Mouse (Mus musculus): Measurements from ENCODE around the gene Pigz. TPM values are rescaled to one million over a fixed set of nuclear protein-coding genes. Genes with fewer than 3 reads are reported as not detected.

The Pigz gene
- polyA plus RNA-seq, 1 experiment from 2014 or later: 1.3 TPM

GRCm38 (mm10) chr16:31908959-31909358 lies 24.7 kb upstream of the Pigz start:
- DNase-seq (ENCODE audit: low spot score): no peak
- H3K9me3 ChIP-seq: no peaks in the 10 kb centered on the region
- 68% methylated on average over 11 of the region's 11 CpGs for WGBS
- peaks cover 32% of the 10 kb centered on the region for H3K27me3 ChIP-seq (replicated peaks; ENCODE audit: low read depth, poor library complexity, severe bottlenecking)
- no peaks in the 10 kb centered on the region for H3K36me3 ChIP-seq (replicated peaks)
- H3K27ac ChIP-seq (replicated peaks): no peak overlapping the region
- H3K4me1 ChIP-seq: peaks cover 17% of the 10 kb centered on the region
- H3K4me3 ChIP-seq: no peak overlapping the region

- peaks cover 17% of the 10 kb centered on the region for H3K4me1 ChIP-seq
- 75% methylated on average over 10 of the region's 10 CpGs for WGBS
These were observed 23.3 kb upstream of the Pigz start for GRCm38 (mm10) chr16:31910281-31910847.

GRCm38 (mm10) chr16:31917776-31918175 lies 15.9 kb upstream of the Pigz start:
- DNase-seq (ENCODE audit: low spot score): no peak
- Histone ChIP-seq H3K27ac (replicated peaks) (no peak overlapping the region), H3K4me3 (no peak overlapping the region), H3K4me1 (peaks cover 5% of the 10 kb centered on the region; the same call in 1 of the 2 replicates), H3K27me3 (replicated peaks; ENCODE audit: low read depth, poor library complexity, severe bottlenecking) (no peaks in the 10 kb centered on the region), H3K9me3 (no peaks in the 10 kb centered on the region), H3K36me3 (replicated peaks) (no peaks in the 10 kb centered on the region)
- WGBS: 79% methylated on average over 11 of the region's 11 CpGs

More at GRCm38 (mm10) chr16:31910281-31910847, 23.3 kb upstream of the Pigz start:
- Histone ChIP-seq H3K4me3 (no peak overlapping the region), H3K27me3 (replicated peaks; ENCODE audit: low read depth, poor library complexity, severe bottlenecking) (peaks cover 32% of the 10 kb centered on the region), H3K27ac (replicated peaks) (no peak overlapping the region), H3K9me3 (no peaks in the 10 kb centered on the region), H3K36me3 (replicated peaks) (no peaks in the 10 kb centered on the region)
- no peak for DNase-seq (ENCODE audit: low spot score)

- WGBS: 6% methylated on average over 14 of the region's 14 CpGs
- H3K27me3 ChIP-seq (replicated peaks; ENCODE audit: low read depth, poor library complexity, severe bottlenecking): no peaks in the 10 kb centered on the region
- no peaks in the 10 kb centered on the region for H3K9me3 ChIP-seq
- DNase-seq (ENCODE audit: low spot score): peak; percentile 81
- H3K4me1 ChIP-seq: peaks cover 5% of the 10 kb centered on the region; the same call in 1 of the 2 replicates
- H3K4me3 ChIP-seq: peak overlapping the region; percentile 35
- H3K36me3 ChIP-seq (replicated peaks): no peaks in the 10 kb centered on the region
- H3K27ac ChIP-seq (replicated peaks): 0 out of 2 replicates have a peak overlapping the region, but pooled peaks have one; percentile 51
These were observed 15.4 kb upstream of the Pigz start for GRCm38 (mm10) chr16:31918248-31918724.

GRCm38 (mm10) chr16:31924368-31924767 lies 9.3 kb upstream of the Pigz start:
- no peak for DNase-seq (ENCODE audit: low spot score)
- WGBS: 87% methylated on average over 6 of the region's 6 CpGs
- no peak overlapping the region for H3K4me3 ChIP-seq
- no peaks in the 10 kb centered on the region for H3K9me3 ChIP-seq
- no peaks in the 10 kb centered on the region for H3K27me3 ChIP-seq (replicated peaks; ENCODE audit: low read depth, poor library complexity, severe bottlenecking)
- H3K27ac ChIP-seq (replicated peaks): no peak overlapping the region
- no peaks in the 10 kb centered on the region for H3K36me3 ChIP-seq (replicated peaks)
- H3K4me1 ChIP-seq: peaks cover 17% of the 10 kb centered on the region

GRCm38 (mm10) chr16:31926091-31926490 lies 7.6 kb upstream of the Pigz start:
- no peaks in the 10 kb centered on the region for H3K9me3 ChIP-seq
- 86% methylated on average over 6 of the region's 6 CpGs for WGBS
- no peak for DNase-seq (ENCODE audit: low spot score)

GRCm38 (mm10) chr16:31926547-31927182 lies 7.0 kb upstream of the Pigz start:
- no peak for DNase-seq (ENCODE audit: low spot score)
- no peaks in the 10 kb centered on the region for H3K36me3 ChIP-seq (replicated peaks)
- 79% methylated on average over 13 of the region's 13 CpGs for WGBS
- H3K9me3 ChIP-seq: no peaks in the 10 kb centered on the region
- H3K27me3 ChIP-seq (replicated peaks; ENCODE audit: low read depth, poor library complexity, severe bottlenecking): peaks cover 20% of the 10 kb centered on the region
- no peak overlapping the region for H3K27ac ChIP-seq (replicated peaks)
- no peak overlapping the region for H3K4me3 ChIP-seq
- H3K4me1 ChIP-seq: peaks cover 17% of the 10 kb centered on the region

More at GRCm38 (mm10) chr16:31926091-31926490, 7.6 kb upstream of the Pigz start:
- Histone ChIP-seq H3K27me3 (replicated peaks; ENCODE audit: low read depth, poor library complexity, severe bottlenecking) (peaks cover 14% of the 10 kb centered on the region), H3K4me3 (no peak overlapping the region), H3K27ac (replicated peaks) (no peak overlapping the region), H3K4me1 (peaks cover 17% of the 10 kb centered on the region), H3K36me3 (replicated peaks) (no peaks in the 10 kb centered on the region)

- H3K27me3 ChIP-seq (replicated peaks; ENCODE audit: low read depth, poor library complexity, severe bottlenecking): peaks cover 27% of the 10 kb centered on the region
- no peak overlapping the region for H3K27ac ChIP-seq (replicated peaks)
- no peak for DNase-seq (ENCODE audit: low spot score)
- no peaks in the 10 kb centered on the region for H3K9me3 ChIP-seq
- peaks cover 24% of the 10 kb centered on the region for H3K4me1 ChIP-seq
- WGBS: 87% methylated on average over 5 of the region's 5 CpGs
- H3K4me3 ChIP-seq: no peak overlapping the region
- no peaks in the 10 kb centered on the region for H3K36me3 ChIP-seq (replicated peaks)
These were observed 6.2 kb upstream of the Pigz start for GRCm38 (mm10) chr16:31927412-31927811.

- Histone ChIP-seq H3K4me3 (no peak overlapping the region), H3K27me3 (replicated peaks; ENCODE audit: low read depth, poor library complexity, severe bottlenecking) (peaks cover 64% of the 10 kb centered on the region), H3K27ac (replicated peaks) (no peak overlapping the region), H3K4me1 (peaks cover 57% of the 10 kb centered on the region), H3K9me3 (no peaks in the 10 kb centered on the region), H3K36me3 (replicated peaks) (no peaks in the 10 kb centered on the region)
- 56% methylated on average over 17 of the region's 17 CpGs for WGBS
- no peak for DNase-seq (ENCODE audit: low spot score)
These were observed 2.3 kb upstream of the Pigz start for GRCm38 (mm10) chr16:31931330-31931729.

- H3K27ac ChIP-seq (replicated peaks): no peak overlapping the region
- peaks cover 69% of the 10 kb centered on the region for H3K27me3 ChIP-seq (replicated peaks; ENCODE audit: low read depth, poor library complexity, severe bottlenecking)
- DNase-seq (ENCODE audit: low spot score): no peak
These were observed 1.4 kb upstream of the Pigz start for GRCm38 (mm10) chr16:31932255-31932654.

GRCm38 (mm10) chr16:31932840-31933697 lies 582 bp upstream of the Pigz start:
- under 1% methylated on average over 50 of the region's 50 CpGs for WGBS
- Histone ChIP-seq H3K27me3 (replicated peaks; ENCODE audit: low read depth, poor library complexity, severe bottlenecking) (peaks cover 69% of the 10 kb centered on the region), H3K36me3 (replicated peaks) (no peaks in the 10 kb centered on the region), H3K27ac (replicated peaks) (peak overlapping the region; percentile 84), H3K4me1 (peaks cover 51% of the 10 kb centered on the region), H3K4me3 (peak overlapping the region; percentile 67), H3K9me3 (no peaks in the 10 kb centered on the region)
- DNase-seq (ENCODE audit: low spot score): peak; percentile 93

More at GRCm38 (mm10) chr16:31932255-31932654, 1.4 kb upstream of the Pigz start:
- H3K4me3 ChIP-seq: peak overlapping the region; percentile 67; the same call in 1 of the 2 replicates
- H3K9me3 ChIP-seq: no peaks in the 10 kb centered on the region
- H3K4me1 ChIP-seq: peaks cover 53% of the 10 kb centered on the region
- H3K36me3 ChIP-seq (replicated peaks): no peaks in the 10 kb centered on the region
- WGBS: 41% methylated on average over 5 of the region's 5 CpGs

GRCm38 (mm10) chr16:31934550-31935010 lies 929 bp downstream of the Pigz start:
- WGBS: 13% methylated on average over 13 of the region's 13 CpGs
- H3K4me3 ChIP-seq: peak overlapping the region; percentile 67
- H3K27ac ChIP-seq (replicated peaks): no peak overlapping the region
- peaks cover 69% of the 10 kb centered on the region for H3K27me3 ChIP-seq (replicated peaks; ENCODE audit: low read depth, poor library complexity, severe bottlenecking)
- no peaks in the 10 kb centered on the region for H3K36me3 ChIP-seq (replicated peaks)
- DNase-seq (ENCODE audit: low spot score): peak; percentile 40
- no peaks in the 10 kb centered on the region for H3K9me3 ChIP-seq
- peaks cover 40% of the 10 kb centered on the region for H3K4me1 ChIP-seq

Measured in embryonic facial prominence, embryonic 10.5 days (tissue).